Mouse (Mus musculus): ENCODE measurements around the gene Rbm4b. TPM values are rescaled to one million over a fixed set of nuclear protein-coding genes. Genes with fewer than 3 reads are reported as not detected.

Gene Rbm4b
- 10 to 100 TPM; 24.8 to 30.7 TPM for total RNA-seq (2023)

DNA sequence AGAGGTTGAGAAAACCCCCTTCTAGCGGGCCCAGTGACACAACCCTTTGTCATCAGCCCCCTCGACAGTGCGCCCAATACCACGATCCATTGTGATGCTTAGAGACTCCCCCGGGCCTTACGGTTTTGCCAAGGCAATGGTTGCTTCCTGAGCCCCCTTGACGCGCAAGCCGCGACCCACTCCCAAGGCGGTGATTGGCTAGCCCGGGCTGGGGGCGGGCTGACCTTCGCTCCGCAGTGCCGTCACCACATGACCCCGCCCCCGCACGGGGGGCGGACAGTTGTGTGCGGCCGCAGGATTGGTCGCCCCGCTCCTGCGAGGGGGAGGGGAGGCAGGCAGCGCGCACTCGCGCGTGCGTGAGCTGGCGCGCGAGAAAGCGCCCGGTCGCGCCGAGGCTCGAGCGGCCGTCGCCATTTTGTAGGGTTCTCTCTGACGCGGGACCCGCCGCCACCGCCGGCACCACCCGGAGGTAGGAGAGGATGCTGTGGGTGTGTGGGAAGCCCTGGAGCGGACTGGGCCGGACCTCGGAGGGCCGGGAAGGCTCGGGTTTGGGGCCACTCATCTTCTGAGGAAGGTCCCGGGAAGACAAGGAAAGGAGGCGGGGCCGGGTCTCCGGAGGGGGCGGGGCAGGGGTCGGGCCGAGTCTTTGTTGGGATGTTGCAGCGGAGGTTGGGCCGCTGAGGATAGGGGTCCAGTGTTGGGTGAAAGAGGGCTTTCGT, at the start of gene Rbm4b:
Gene Rbm4b, plus strand, starts transcription at position 305 of the 719 bp plus-strand sequence.

DNA sequence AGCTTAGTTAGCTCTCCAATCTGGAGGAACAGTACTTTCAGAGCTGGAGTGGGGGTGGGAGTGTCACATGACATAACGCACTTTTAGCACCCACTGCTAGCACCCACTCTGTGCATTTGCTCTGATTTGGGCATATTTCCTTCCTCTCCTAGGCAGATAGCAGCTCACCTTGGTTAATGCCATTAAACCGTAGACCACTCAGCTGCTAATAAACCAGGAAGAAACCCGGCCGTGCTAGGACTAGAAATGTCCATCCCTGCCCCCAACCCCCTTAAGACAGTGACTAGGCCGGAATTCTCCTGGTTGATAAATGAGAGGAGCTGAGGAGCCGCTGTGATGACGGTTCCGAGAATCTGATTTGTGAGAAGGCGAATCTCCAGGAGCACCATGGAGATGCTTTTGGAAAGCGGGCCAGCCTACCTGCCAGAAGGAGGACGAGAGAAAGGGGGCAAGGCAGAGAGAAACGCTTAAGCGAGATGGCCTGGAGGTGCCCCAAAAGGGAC, 45.1 kb upstream of the Rbm4b start, which contains the start of gene Sptbn2:
Gene Sptbn2, plus strand, starts transcription at position 70 of the 503 bp plus-strand sequence.

DNA sequence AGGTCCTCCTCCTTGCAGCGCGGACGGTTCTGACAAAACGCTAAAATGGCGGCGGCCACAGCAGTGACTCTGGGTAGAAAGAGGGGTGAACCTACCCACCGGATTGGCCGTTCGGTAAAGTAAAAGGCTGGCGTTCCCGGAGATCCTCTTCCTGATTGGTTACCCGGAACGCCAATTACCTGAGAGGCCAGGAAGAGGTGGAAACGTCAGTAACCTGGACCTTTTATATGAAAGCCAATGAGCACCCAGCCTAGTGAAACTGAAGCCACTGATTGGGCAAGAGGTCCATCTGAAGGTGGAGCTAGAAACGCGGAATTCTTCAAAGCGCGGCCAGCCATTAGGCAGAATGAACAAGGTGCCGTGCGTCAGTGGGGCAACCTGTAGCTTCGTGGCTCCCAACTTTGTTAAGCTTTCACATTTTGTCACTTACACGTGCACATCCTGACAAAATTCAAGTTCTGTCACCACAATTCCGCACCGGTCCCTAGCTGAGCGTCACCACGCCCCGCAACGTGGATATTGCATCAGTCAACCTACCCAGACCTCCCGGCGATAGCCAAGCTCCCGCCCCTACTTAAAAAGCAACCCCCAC, 37.6 kb downstream of the Rbm4b start, which contains the start of gene Rbm4:
Gene Rbm4, minus strand, starts transcription at position 71 of the 592 bp plus-strand sequence.

DNA sequence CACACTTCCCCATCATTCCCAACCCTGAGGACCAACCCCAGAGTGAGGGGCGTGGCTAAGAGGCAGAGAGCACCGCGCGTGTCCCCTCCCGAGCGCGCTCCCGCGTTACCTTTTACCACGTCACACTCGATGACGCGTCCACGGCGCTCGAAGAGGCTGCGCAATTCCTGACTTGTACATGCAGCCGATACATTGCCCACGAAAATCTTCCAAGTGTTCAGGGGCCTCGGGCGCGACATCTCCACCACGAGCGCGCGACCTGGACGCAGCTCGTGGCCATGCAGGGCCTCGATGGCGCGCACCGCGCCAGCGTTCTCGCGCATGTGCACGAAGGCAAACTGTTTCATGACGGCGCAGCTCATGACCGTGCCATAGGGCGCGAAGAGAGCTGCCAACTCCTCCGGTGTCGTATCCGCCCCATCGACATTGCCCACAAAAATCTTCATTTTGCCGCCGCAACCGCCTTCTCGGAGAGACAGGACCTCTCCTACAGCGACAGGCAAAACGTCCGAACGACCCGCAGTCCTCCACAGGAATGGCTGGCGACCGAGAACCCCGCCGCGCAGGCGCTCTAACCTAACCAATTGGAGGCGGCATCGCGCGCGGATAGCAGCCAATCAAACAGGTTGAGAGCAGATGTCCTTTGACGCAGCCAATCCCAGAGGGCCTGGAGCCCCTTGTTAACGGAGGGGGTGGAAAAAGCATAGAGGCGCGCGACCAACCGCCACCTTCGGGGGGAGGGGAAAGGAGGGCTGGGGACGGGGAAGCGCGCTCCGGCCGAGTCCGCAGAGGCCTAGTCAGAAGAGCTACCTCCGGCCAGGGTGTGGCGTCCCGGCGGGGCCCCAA, 55.0 kb downstream of the Rbm4b start, which contains the start of the genes Gm21992 and Rbm14:
Gene Gm21992, minus strand, starts transcription at position 550 of the 846 bp plus-strand sequence.
Gene Rbm14, minus strand, starts transcription at position 572 of the 846 bp plus-strand sequence.

Other genes starting within 250 kb of the Rbm4b start
- 1 to 10 TPM; 2.3 to 4.6 TPM for gene Pcx, start 246.0 kb upstream of the Rbm4b start, total RNA-seq (2023)
- gene Lrfn4, start 140.8 kb upstream of the Rbm4b start, total RNA-seq (2023), result under 1 TPM; 0.29 to 0.53 TPM
- 10 to 100 TPM; 53.2 to 59.2 TPM for gene Rce1, start 130.9 kb upstream of the Rbm4b start, total RNA-seq (2023)
- gene Gm960, start 57.8 kb upstream of the Rbm4b start, total RNA-seq (2023), result not detected
- gene Sptbn2, start 45.3 kb upstream of the Rbm4b start, total RNA-seq (2023), result under 1 TPM in 1 of 2 experiments, not detected in 1; 0.09 TPM
- 100 to 1,000 TPM in 1 of 2 experiments, 10 to 100 TPM in 1; 98.1 to 112 TPM for gene Rbm4, start 37.4 kb downstream of the Rbm4b start, total RNA-seq (2023)
- gene Gm21992, start 55.1 kb downstream of the Rbm4b start, total RNA-seq (2023), result 10 to 100 TPM; 27.8 to 51.8 TPM
- gene Rbm14, start 55.1 kb downstream of the Rbm4b start, total RNA-seq (2023), result 10 to 100 TPM; 84.8 to 95.2 TPM
- gene Ccs, start 82.8 kb downstream of the Rbm4b start, total RNA-seq (2023), result 10 to 100 TPM; 51.0 to 53.8 TPM
- not detected for gene Ccdc87, start 82.9 kb downstream of the Rbm4b start, total RNA-seq (2023)
- gene Ctsf, start 98.6 kb downstream of the Rbm4b start, total RNA-seq (2023), result 1 to 10 TPM; 3.8 to 4.1 TPM
- gene Actn3, start 121.4 kb downstream of the Rbm4b start, total RNA-seq (2023), result under 1 TPM in 1 of 2 experiments, not detected in 1; 0.27 TPM
- gene Zdhhc24, start 122.2 kb downstream of the Rbm4b start, total RNA-seq (2023), result 1 to 10 TPM; 5.0 to 6.1 TPM
- gene Bbs1, start 150.1 kb downstream of the Rbm4b start, total RNA-seq (2023), result 1 to 10 TPM; 1.9 to 3.3 TPM
- gene Dpp3, start 171.8 kb downstream of the Rbm4b start, total RNA-seq (2023), result 10 to 100 TPM; 89.3 to 95.6 TPM
- 1 to 10 TPM; 2.3 to 2.9 TPM for gene Peli3, start 186.6 kb downstream of the Rbm4b start, total RNA-seq (2023)
- gene Mrpl11, start 205.7 kb downstream of the Rbm4b start, total RNA-seq (2023), result 10 to 100 TPM; 32.4 to 35.4 TPM
- gene Npas4, start 233.8 kb downstream of the Rbm4b start, total RNA-seq (2023), result 1 to 10 TPM in 1 of 2 experiments, under 1 TPM in 1; 0.90 to 1.7 TPM

All from T-cell, adult 66 days (primary cell).